Mouse (Mus musculus) hindbrain, embryonic 10.5 days (tissue): ENCODE data around the gene Ubp1. TPM values are rescaled to one million over a fixed set of nuclear protein-coding genes. Genes with fewer than 3 reads are reported as not detected.

ENCODE experiments used
- polyA plus RNA-seq: library from polyadenylated mRNA; unstranded; fragments of >200 nt; fragmentation: Nextera tagmentation; extraction: Ambion mirVana; gene quantifications from 2 replicates; pipeline ENCODE4 v1.2.1, GENCODE M21; 2016

Ubp1 gene
- polyA plus RNA-seq, 1 experiment from 2014 or later, result 36.8 TPM

Other genes starting within 250 kb of the Ubp1 start
- gene Pdcd6ip, start 222.7 kb upstream of the Ubp1 start, polyA plus RNA-seq, result 56.4 and 58.5 TPM in 2 replicates
- 36.8 and 40.6 TPM in 2 replicates for gene Clasp2, start 189.5 kb upstream of the Ubp1 start, polyA plus RNA-seq
- gene Fbxl2, start 115.3 kb downstream of the Ubp1 start, polyA plus RNA-seq, result 6.4 and 8.8 TPM in 2 replicates
- gene Susd5, start 126.2 kb downstream of the Ubp1 start, polyA plus RNA-seq, result 0.16 and 0.30 TPM in 2 replicates